Mouse (Mus musculus) midbrain, postnatal 0 days (tissue): ENCODE results near the gene Ccdc62. TPM values are rescaled to one million over a fixed set of nuclear protein-coding genes. Genes with fewer than 3 reads are reported as not detected.

Source experiments
- ATAC-seq: fragments of 200-750 bp; cut with Nextera tagmentation; 2 replicates; pipeline ENCODE4 v1.8.0; 2017; ENCODE audit warnings: moderate number of reproducible peaks, mild to moderate bottlenecking, moderate TSS enrichment, moderate library complexity; ENCODE audit not compliant: low FRiP score
- DNase-seq: peaks from one replicate; pipeline ENCODE4 v3.0.0-alpha.2; 2015; ENCODE audit warnings: low spot score
- H3K27ac ChIP-seq: fragments of 300-500 bp; sonication (generic); 2 replicates; pipeline ENCODE4 v1.5.1; 2014; ENCODE audit warnings: low read depth, mild to moderate bottlenecking, low read length, mixed read lengths
- H3K27me3 ChIP-seq: fragments of 300-500 bp; sonication (generic); 2 replicates; pipeline ENCODE4 v1.6.1; 2014; ENCODE audit warnings: low read length, control low read depth, mixed read lengths; ENCODE audit not compliant: insufficient read depth
- H3K36me3 ChIP-seq: fragments of 300-500 bp; sonication (generic); 2 replicates; pipeline ENCODE4 v1.6.1; 2014; ENCODE audit warnings: low read length, control low read depth, mixed read lengths; ENCODE audit not compliant: insufficient read depth
- H3K4me1 ChIP-seq: fragments of 300-500 bp; sonication (generic); 2 replicates; pipeline ENCODE4 v1.6.1; 2014; ENCODE audit warnings: mild to moderate bottlenecking, control low read depth, antibody characterized with exemption, low read length, mixed read lengths; ENCODE audit not compliant: insufficient read depth
- H3K4me2 ChIP-seq: fragments of 300-500 bp; sonication (generic); 2 replicates; pipeline ENCODE4 v1.6.1; 2014; ENCODE audit warnings: low read depth, mild to moderate bottlenecking, low read length, mixed read lengths; ENCODE audit not compliant: poor library complexity, severe bottlenecking
- H3K4me3 ChIP-seq: fragments of 300-500 bp; sonication (generic); 2 replicates; pipeline ENCODE4 v1.5.1; 2014; ENCODE audit warnings: low read depth, mild to moderate bottlenecking, low read length, moderate library complexity
- H3K9ac ChIP-seq: fragments of 300-500 bp; sonication (generic); replicated peaks from 2 replicates; pipeline ENCODE4 v1.6.1; 2014; ENCODE audit warnings: mild to moderate bottlenecking, low read length, moderate library complexity, mixed read lengths; ENCODE audit not compliant: poor library complexity, severe bottlenecking
- H3K9me3 ChIP-seq: fragments of 300-500 bp; sonication (generic); 2 replicates; pipeline ENCODE4 v1.6.1; 2016; ENCODE audit warnings: low read length, control low read depth
- CTCF ChIP-seq: IDR thresholded peaks from 2 replicates; pipeline ENCODE4 v1.5.1; 2016; ENCODE audit warnings: antibody characterized with exemption, mild to moderate bottlenecking
- WGBS: fragments of 180-500 bp; shearing (Covaris S2); extraction: QIAGEN DNeasy Blood & Tissue Kit; methylation state at CpG from one replicate; pipeline ENCODE4 v1.1.7; 2014; 5-methylcytosine and 5-hydroxymethylcytosine counted together
- polyA plus RNA-seq: library from polyadenylated mRNA; unstranded; fragments of >200 nt; fragmentation: Nextera tagmentation; extraction: Ambion mirVana; gene quantifications from 2 replicates; pipeline ENCODE4 v1.2.1, GENCODE M21; 2015
- total RNA-seq: library from RNA; depleted of rRNA; stranded (reverse); fragments of >200 nt; gene quantifications from 2 replicates; pipeline ENCODE4 v1.2.3, GENCODE M21; 2014

Ccdc62 gene
- total and polyA plus RNA-seq, 2 experiments from 2014 or later: 0.27 to 2.9 TPM

- peak; percentile 91 for TF ChIP-seq CTCF
- H3K27me3 ChIP-seq: no peaks in the 10 kb centered on the region
- peak; percentile 90 for DNase-seq
- no peaks in the 10 kb centered on the region for H3K9me3 ChIP-seq
- H3K9ac ChIP-seq: no peak overlapping the region
- H3K4me2 ChIP-seq: no peak overlapping the region
- ATAC-seq: peak; percentile 45; the same call in 1 of the 2 replicates
- H3K27ac ChIP-seq: no peak overlapping the region
- peaks cover 17% of the 10 kb centered on the region for H3K36me3 ChIP-seq
- H3K4me1 ChIP-seq: no peaks in the 10 kb centered on the region
- no peak overlapping the region for H3K4me3 ChIP-seq
- 31% methylated on average over 5 of the region's 5 CpGs for WGBS
Measured at GRCm38 (mm10) chr5:123992794-123993193, 62.3 kb downstream of the Ccdc62 start.

GRCm38 (mm10) chr5:123993263-123994036 lies 63.0 kb downstream of the Ccdc62 start:
- Histone ChIP-seq H3K4me1 (no peaks in the 10 kb centered on the region), H3K36me3 (peaks cover 17% of the 10 kb centered on the region), H3K27me3 (no peaks in the 10 kb centered on the region), H3K4me2 (no peak overlapping the region), H3K9ac (no peak overlapping the region), H3K9me3 (no peaks in the 10 kb centered on the region), H3K27ac (0 out of 2 replicates have a peak overlapping the region, but pooled peaks have one; percentile 18), H3K4me3 (no peak overlapping the region)
- ATAC-seq (peak; percentile 86), DNase-seq (peak; percentile 89)
- 48% methylated on average over 7 of the region's 7 CpGs for WGBS
- peak; percentile 42; the same call in 1 of the 2 replicates for TF ChIP-seq CTCF

- no peak for DNase-seq
- no peak overlapping the region for H3K4me3 ChIP-seq
- no peaks in the 10 kb centered on the region for H3K9me3 ChIP-seq
- no peak overlapping the region for H3K27ac ChIP-seq
- no peak for TF ChIP-seq CTCF
- H3K9ac ChIP-seq: no peak overlapping the region
- H3K4me1 ChIP-seq: no peaks in the 10 kb centered on the region
- peaks cover 21% of the 10 kb centered on the region for H3K36me3 ChIP-seq
- ATAC-seq: no peak
- no peak overlapping the region for H3K4me2 ChIP-seq
- WGBS: 89% methylated on average over 7 of the region's 7 CpGs
- no peaks in the 10 kb centered on the region for H3K27me3 ChIP-seq
Measured at GRCm38 (mm10) chr5:123994468-123994867, 64.0 kb downstream of the Ccdc62 start.

GRCm38 (mm10) chr5:123995388-123995787 lies 64.9 kb downstream of the Ccdc62 start:
- no peak for TF ChIP-seq CTCF
- 85% methylated on average over 6 of the region's 6 CpGs for WGBS
- Histone ChIP-seq H3K27me3 (no peaks in the 10 kb centered on the region), H3K9me3 (no peaks in the 10 kb centered on the region), H3K27ac (no peak overlapping the region), H3K4me1 (no peaks in the 10 kb centered on the region), H3K4me3 (no peak overlapping the region), H3K4me2 (no peak overlapping the region), H3K36me3 (peaks cover 28% of the 10 kb centered on the region), H3K9ac (no peak overlapping the region)
- DNase-seq (no peak), ATAC-seq (no peak)

GRCm38 (mm10) chr5:123996194-123996593 lies 65.7 kb downstream of the Ccdc62 start:
- ATAC-seq (no peak), DNase-seq (no peak)
- WGBS: 86% methylated on average over 10 of the region's 10 CpGs
- H3K27me3 ChIP-seq: no peaks in the 10 kb centered on the region
- H3K9ac ChIP-seq: no peak overlapping the region
- no peak overlapping the region for H3K4me3 ChIP-seq
- H3K4me1 ChIP-seq: no peaks in the 10 kb centered on the region
- peaks cover 32% of the 10 kb centered on the region for H3K36me3 ChIP-seq
- peak; percentile 27 for TF ChIP-seq CTCF
- H3K27ac ChIP-seq: no peak overlapping the region
- no peak overlapping the region for H3K4me2 ChIP-seq
- H3K9me3 ChIP-seq: no peaks in the 10 kb centered on the region

GRCm38 (mm10) chr5:123996695-123997094 lies 66.2 kb downstream of the Ccdc62 start:
- H3K27ac ChIP-seq: no peak overlapping the region
- TF ChIP-seq CTCF: no peak
- H3K36me3 ChIP-seq: peaks cover 32% of the 10 kb centered on the region
- DNase-seq: no peak
- H3K9ac ChIP-seq: no peak overlapping the region
- 84% methylated on average over 13 of the region's 14 CpGs for WGBS
- H3K27me3 ChIP-seq: no peaks in the 10 kb centered on the region
- no peaks in the 10 kb centered on the region for H3K4me1 ChIP-seq
- no peak overlapping the region for H3K4me2 ChIP-seq
- no peak overlapping the region for H3K4me3 ChIP-seq
- H3K9me3 ChIP-seq: no peaks in the 10 kb centered on the region
- no peak for ATAC-seq
